Mouse (Mus musculus): ENCODE data around the gene Ppard.

Ppard gene

DNA sequence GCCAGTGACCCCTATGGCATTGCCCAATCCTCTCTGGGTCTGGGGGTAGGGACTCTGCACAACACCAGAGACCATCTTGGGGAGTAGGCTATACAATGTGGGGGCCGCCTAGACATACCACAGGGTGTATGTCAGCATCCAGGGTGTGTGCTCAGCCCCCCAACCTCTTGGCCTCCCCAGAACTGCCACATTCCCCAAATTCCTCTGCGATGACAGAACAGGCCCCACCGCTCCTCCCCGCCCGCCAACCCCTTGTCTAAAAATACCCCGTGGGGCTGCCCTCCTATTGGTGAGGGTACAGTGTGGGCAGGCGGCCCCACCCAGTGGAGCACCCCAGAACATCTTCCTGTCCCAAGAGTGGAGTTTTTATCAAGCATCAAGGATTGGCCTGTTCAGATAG, 108.1 kb downstream of the Ppard start:
- no peak for DNase-seq (ENCODE audit: low read depth, low spot score)

DNA sequence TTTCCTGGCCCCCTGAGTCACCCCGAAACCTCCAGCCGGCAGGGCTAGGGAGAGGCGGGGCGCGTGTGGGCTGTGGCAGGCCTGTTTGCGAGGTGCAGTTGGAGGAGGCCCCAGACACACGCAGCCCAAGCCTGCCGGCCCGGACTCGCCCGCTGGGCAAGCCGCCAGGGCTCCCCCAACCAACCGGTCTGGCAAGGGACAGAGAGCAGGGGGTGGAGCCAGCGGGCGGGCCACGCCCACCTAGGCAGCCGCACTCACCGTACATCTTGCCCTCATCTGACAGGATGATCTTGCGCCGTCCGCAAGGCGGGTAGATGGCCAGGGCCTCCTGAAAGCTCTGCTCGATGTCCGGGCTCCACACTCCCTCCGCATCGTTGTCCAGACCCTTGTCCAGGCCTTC, 108.6 kb downstream of the Ppard start:
- DNase-seq (ENCODE audit: low read depth, low spot score) = no peak

DNA sequence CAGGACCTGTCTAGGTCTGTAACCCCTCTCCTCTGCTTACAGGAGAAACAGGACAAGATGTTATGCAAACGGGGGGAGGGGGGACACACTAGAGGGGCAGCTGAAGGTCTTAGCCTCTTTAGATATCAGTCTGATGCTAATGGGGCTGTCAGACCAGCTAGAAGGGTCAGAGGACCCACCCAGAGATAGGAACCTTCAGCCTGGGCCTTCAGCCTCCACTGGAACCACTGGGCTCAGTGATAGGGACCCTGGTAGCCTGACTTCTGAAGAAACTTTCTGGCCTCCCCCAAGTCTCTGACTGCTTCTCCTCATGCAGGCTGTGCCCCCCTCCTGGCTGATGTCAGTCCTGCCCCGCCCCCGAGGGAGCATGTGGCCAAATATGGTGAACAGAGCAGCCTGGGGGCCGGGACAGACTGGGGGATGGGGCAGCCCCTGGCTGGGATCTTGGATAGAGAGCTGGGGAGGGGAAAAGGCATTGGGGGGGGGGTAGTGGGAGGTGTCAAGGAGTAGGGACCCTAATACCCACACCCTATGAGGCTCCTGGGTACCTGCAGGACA, 111.6 kb downstream of the Ppard start:
- DNase-seq (ENCODE audit: low read depth, low spot score) = no peak

DNA sequence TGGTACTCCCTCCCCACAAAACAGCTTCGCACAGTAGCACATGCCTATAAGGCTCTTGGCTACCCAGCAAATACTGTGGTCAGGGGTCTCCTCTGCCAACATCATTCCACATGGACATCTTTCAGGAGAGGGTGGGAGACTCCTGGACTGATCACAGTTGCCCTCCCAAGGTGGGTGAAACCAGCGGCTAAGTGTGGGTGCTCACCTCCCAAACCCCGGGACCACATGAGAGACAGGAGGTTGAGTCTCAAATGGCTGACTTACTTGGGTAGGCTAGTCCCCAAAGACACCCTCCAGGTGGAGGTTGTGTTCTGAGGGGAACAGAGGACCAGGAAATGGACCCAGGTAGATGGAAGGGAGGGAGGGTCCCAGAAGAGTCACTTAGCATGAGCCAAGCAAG, 112.2 kb downstream of the Ppard start:
- no peak for DNase-seq (ENCODE audit: low read depth, low spot score)

DNA sequence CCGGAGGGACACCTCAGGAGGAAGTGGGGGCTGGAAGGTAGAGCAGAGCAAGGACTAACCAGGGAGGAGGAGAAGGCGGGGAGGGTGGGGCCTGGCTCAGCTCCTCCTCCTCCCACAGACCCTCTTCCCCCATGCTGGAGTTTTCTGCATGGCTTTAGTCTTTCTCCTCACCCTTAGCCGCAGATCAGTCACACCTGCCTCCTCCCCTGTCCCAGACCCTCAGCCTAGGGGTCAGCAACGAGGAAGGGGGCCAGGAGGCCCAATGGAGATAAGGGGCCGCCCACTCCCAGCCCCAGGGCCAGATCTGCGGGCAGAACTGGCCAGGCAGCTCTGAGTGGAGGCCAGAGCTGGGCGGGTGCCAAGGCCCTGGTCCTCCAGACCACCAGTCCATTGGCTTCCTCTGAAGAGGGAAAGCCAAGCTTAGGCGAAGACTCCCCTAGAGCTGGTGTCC, 112.8 kb downstream of the Ppard start:
- DNase-seq (ENCODE audit: low read depth, low spot score) = no peak

DNA sequence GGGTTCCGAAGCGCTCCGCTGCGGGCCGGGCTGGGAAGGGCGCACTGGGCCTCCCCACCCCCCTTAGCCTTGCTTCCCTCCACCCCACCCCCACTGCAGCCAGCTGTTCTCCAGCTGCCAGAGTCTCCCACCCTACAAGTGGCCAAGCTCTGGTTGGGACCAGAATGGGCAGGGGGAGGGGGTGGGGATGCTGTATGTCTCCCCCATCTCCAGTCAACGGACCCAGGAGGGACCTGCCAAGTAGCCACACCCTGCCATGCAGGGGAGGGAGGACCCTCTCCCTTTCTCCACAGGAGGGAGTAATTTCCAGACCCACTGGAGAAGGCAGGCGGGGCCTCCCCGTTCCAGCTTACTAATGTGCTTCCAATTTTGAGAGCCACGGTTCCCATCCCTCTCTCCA, 113.4 kb downstream of the Ppard start:
- DNase-seq (ENCODE audit: low read depth, low spot score) = no peak

DNA sequence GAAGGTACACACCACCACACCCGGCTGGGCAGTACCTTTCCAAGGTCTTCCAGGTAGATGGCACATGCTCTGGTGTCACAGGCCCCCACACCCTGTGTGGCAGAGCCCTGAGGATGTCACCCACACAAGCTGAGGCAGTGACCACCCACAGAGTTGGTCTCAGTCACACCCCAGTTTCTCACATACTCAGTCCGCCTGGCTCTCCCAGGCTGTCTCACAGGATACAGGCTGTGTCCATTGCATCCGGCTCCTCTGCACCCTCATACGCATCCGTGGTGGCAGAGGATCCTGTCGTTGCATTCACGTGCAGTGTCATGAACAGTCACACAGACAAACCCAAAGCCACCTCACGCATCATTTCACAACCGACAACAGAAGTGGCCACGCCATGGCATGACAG, 114.8 kb downstream of the Ppard start:
- no peak for DNase-seq (ENCODE audit: low read depth, low spot score)

DNA sequence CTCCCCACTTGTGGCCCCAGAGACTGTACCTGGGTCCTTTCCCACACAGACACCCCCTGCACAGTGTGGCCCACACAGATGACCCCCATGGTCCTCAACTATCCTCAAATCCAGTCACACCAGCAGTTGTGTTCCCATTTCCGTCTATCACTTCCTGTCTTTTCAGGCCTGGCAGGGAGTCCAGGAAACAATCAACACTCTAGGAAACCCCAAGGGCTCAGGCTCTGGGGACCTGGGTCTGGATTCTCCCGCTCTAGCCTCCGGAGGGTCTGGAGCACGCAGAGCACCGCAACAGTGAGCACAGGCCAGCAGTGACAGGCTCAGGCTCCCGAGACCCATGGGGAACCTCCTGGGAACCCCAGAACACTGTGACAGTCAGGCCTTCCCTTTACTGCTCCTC, 115.7 kb downstream of the Ppard start:
- DNase-seq (ENCODE audit: low read depth, low spot score) = no peak

DNA sequence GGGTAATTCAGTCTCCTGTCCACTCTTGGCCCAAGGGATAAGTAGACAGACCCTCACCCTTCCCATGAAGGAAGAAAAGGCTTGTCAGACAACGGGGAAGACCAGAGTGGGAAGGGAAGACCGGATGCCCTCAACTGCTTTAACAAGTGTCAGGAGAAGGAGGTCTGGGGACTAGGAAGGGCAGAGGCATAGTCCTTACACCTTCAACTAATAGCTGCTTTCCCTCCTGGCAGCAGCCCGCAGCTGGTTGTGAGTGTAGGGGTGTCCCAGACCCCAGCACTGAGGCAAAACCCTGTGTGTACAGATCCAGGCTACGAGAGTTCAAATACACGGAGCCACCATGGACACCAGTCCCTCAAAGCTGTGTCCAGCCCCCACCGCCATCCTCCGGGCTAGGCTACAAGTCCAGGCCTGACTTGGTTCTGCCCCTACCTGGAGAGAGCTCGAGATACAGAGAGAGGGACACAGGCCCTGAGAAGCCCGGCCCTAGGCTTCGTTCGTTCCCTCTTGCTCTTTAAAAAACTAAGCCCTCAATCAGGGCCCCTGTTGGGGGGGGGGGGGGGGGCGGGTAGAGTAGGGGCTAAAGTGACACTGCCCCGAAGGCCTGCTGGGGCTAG, 116.9 kb downstream of the Ppard start:
- DNase-seq (ENCODE audit: low read depth, low spot score) = no peak

DNA sequence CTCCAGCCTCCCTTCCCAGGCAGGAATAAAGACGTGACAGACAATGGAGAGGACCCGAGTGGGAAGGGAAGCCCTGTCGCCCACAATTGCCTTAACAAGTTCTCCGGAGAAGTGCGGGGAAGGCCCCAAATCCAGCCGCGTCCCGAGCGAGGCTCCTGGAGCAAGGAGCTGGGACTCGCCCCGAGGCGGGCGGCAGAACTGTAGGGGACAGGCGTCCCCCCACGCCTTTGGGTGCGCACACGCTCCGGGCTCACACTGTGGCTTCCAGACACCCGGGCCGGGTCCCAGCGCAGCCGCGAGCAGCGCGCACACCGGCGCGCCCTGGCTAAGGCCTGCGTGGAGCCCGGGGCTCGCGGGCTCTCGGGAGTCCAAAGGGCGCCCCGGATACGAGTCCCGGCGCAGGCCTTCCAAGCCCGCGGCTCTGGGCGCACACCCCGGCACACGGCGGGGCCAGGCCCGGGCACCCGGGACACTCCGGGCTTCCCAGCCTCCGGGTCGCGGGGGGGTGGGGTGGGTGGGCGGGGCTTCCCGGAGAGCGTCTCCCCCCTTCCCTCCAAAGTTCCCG, 117.5 kb downstream of the Ppard start:
- no peak for DNase-seq (ENCODE audit: low read depth, low spot score)

DNA sequence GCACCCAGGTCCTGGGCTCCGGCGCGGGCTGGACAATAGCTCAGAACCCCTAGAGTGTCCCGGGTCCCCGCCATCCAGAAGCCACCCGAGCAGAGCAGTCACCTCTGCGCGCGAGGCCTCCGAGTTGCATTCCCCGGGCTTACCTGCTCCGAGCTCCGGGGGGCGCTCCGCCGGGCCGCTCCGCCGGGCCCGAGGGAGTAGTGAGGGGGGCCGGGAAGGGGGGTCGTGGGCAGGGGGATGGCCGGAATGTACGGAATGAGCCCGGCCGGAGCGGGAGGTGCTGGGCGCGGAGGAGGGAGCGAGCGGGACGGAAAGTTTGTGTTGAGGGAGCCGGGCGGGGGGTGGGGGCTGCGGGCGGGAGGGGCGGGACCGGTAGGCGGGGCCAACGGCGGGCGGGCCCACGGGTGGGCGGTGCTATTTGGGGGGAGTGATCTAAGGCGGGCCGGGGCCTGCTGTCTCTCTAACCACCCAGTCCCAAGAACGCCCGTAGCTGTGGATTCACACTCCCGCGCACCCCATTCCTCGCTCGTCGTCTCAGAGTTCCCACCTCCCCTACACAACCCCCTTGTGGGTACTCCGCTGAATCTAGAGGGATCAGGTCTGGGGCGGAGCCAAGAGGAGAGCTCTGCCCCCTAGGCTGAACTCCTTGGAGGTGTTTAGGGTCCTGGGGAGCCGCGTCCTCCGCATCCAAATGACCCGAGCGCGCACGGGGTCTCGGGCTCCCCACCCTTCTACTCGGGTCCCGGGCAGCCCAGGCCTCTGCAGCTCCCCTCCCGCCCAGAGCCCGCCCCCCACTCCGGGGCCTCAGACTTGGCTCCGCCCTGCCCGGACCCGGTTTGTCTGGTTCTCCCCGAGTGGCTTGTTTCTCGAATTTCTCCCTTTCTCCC, 118.2 kb downstream of the Ppard start, which contains the start of gene Tead3:
Tead3 (minus strand) TSS at position 352 of the 887 bp plus-strand sequence.
- no peak for DNase-seq (ENCODE audit: low read depth, low spot score)
